Mouse (Mus musculus): ENCODE measurements around the gene Polr3gl. TPM values are rescaled to one million over a fixed set of nuclear protein-coding genes. Genes with fewer than 3 reads are reported as not detected.

Gene Polr3gl
- polyA plus RNA-seq, 1 experiment from 2014 or later = 40.2 TPM

DNA sequence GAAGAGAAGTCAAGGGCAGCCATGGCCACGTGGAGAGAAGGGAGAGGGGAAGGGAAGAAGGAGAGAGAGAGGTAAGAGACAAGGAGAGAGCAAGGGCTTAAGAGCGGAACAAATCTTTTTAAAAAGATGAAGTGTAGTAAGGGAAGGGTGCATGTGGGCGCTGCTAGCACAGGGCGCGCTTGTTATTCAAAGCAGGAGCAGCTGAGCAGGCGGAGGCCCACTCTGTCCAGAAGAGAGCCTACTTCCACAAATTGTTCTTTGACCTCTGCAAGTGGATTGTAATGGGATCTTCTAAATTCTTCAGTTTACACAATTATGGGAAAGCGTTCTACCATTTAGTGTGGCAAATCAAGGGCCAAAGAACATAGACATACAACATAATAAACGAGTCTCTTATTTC is 25.4 kb downstream of the Polr3gl start:
- H3K4me2 ChIP-seq = no peak overlapping the region
- H3K27ac ChIP-seq = no peak overlapping the region
- no peak overlapping the region for H3K9ac ChIP-seq
- no peaks in the 10 kb centered on the region for H3K27me3 ChIP-seq
- no peaks in the 10 kb centered on the region for H3K36me3 ChIP-seq (ENCODE audit: poor library complexity, severe bottlenecking)
- no peaks in the 10 kb centered on the region for H3K4me1 ChIP-seq
- H3K4me3 ChIP-seq = no peak overlapping the region
- 87% methylated on average over 8 of the region's 8 CpGs for WGBS
- ATAC-seq = no peak
- H3K9me3 ChIP-seq (replicated peaks) = no peaks in the 10 kb centered on the region

DNA sequence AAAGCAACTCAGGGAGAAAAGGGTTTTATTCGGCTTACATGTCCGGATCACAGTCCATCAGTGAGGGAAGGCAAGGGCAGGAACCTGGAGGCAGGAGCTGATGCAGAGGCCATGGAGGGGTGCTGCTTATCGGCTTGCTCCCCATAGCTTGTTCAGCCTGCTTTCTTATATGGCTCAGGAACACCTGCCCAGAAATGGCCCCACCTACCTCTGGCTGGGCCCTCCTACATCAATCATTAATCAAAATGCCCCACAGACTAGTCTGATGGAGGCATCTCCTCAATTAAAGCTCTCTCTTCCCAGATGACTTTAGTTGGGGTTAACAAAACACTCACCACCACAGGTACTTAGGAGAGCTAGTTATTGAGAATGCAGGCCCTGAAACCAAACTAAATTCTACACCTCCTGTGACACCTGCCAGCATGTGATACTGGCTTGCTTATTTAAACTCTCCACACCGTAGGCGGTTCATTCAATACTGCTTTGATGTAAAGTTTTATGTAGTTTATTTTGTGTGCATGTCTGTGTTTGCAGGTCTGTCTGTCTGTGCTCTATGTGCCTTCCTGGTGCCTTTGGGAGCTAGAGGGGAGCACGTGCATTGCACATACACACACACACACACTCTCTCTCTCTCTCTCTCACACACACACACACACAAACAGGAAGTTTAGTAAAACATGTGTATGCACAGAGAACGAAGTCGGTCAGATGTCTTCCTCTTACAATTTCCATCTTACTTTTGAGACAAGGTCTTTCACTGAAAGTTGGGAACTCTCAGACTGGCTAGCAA is 27.1 kb downstream of the Polr3gl start:
- Histone ChIP-seq H3K9ac (no peak overlapping the region), H3K27ac (no peak overlapping the region), H3K4me1 (no peaks in the 10 kb centered on the region), H3K36me3 (ENCODE audit: poor library complexity, severe bottlenecking) (no peaks in the 10 kb centered on the region), H3K9me3 (replicated peaks) (no peaks in the 10 kb centered on the region), H3K27me3 (no peaks in the 10 kb centered on the region), H3K4me3 (no peak overlapping the region), H3K4me2 (no peak overlapping the region)
- ATAC-seq = no peak
- 93% methylated on average over 8 of the region's 8 CpGs for WGBS

DNA sequence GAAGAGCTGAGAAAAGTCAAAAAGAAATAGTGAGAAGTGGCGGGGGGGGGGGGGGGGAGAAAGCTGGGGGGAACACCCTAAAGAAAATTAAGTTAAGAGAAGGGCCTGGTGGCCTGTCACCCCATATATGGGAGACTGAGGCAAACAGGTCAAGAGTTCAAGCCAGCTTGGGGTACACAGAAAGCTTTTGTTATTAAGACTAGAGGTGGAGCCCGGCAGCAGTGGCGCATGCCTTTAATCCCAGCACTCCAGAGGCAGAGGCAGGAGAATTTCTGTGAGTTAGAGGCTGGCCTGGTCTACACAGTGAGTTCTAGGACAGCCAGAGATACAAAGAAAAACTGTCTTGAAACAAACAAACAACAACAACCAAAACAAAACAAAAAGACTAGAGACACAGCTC is 28.9 kb downstream of the Polr3gl start:
- H3K4me1 ChIP-seq = peaks cover 15% of the 10 kb centered on the region
- WGBS = 88% methylated on average over 3 of the region's 3 CpGs
- H3K9ac ChIP-seq = no peak overlapping the region
- H3K27me3 ChIP-seq = no peaks in the 10 kb centered on the region
- ATAC-seq = no peak
- H3K9me3 ChIP-seq (replicated peaks) = no peaks in the 10 kb centered on the region
- peaks cover 14% of the 10 kb centered on the region for H3K36me3 ChIP-seq (ENCODE audit: poor library complexity, severe bottlenecking)
- no peak overlapping the region for H3K4me2 ChIP-seq
- H3K27ac ChIP-seq = no peak overlapping the region
- H3K4me3 ChIP-seq = no peak overlapping the region

DNA sequence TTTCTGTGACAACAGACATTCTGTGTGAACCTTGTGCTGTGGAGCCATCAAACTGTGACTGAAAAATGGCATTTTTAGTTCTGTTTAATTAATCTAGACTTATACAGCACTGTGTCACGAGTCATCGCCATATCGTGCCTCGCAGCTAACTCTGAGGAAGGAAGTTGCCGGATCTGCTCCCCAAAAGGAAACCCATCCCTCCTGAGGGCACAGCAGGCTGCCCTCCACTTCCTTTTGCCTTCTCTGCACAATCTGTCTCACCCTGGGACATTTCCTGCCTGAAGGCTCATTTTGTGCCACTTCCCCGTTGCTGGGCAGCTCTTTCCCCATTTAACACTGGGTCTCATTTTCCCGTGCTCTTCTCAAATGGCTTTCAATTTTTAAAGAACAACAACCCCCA is 29.3 kb downstream of the Polr3gl start:
- Histone ChIP-seq H3K9me3 (replicated peaks) (no peaks in the 10 kb centered on the region), H3K4me3 (no peak overlapping the region), H3K27ac (no peak overlapping the region), H3K4me1 (peaks cover 19% of the 10 kb centered on the region), H3K27me3 (no peaks in the 10 kb centered on the region), H3K9ac (no peak overlapping the region), H3K36me3 (ENCODE audit: poor library complexity, severe bottlenecking) (peaks cover 19% of the 10 kb centered on the region), H3K4me2 (no peak overlapping the region)
- no peak for ATAC-seq
- WGBS = 86% methylated on average over 7 of the region's 7 CpGs

DNA sequence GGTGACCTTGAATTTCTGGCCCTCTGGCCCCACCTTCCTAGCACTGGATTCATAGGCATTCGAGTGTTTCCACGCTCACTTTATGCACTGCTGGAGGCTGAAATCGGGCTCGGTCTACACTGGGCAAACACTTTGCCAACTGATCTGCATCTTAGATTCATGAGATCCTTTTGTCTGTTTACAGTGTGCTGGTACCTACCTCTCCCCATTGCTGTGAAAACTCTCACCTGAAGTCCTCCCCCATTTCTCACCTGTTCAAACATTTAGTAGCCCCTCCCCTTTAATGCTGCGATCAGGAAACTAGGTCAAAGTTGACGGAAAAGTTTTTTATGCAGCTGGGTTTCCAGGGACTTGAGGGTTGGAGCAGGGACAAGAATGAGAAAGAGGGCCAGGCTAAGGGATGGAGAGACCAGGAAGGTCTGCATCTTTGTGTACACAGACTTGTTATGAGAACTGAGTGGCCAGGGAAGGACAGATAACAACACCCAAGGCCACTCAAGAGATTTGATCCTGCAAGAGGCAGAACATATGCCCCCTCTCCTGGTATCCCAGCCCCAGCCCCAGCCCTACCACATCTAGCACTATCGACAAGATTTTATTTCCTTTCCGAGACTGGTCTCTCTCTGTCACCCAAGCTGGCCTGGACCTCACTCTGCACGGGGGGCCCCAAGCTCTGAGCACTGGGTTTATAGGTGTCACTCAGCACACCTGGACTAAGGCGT is 29.9 kb downstream of the Polr3gl start:
- Histone ChIP-seq H3K9ac (no peak overlapping the region), H3K4me2 (no peak overlapping the region), H3K9me3 (replicated peaks) (no peaks in the 10 kb centered on the region), H3K36me3 (ENCODE audit: poor library complexity, severe bottlenecking) (peaks cover 22% of the 10 kb centered on the region), H3K27me3 (no peaks in the 10 kb centered on the region), H3K4me1 (peaks cover 25% of the 10 kb centered on the region), H3K27ac (no peak overlapping the region), H3K4me3 (no peak overlapping the region)
- 87% methylated on average over 10 of the region's 10 CpGs for WGBS
- ATAC-seq = no peak

DNA sequence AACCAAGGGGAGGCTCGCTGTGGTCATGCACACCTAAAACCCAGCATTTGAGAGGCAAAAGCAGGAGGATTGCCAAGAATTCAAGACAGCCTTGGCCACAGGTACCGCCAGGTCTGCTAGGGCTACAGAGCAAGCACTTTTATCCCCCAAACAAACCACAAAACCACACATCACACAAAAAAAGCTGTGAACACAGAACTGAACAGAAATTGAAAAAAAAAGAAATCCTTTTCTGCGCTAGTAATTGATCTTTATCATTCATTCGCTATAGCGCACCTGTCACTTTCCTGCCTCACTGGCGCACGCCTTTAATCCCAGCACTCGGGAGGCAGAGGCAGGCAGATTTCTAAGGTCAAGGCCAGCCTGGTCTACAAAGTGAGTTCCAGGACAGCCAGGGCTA is 30.7 kb downstream of the Polr3gl start:
- Histone ChIP-seq H3K9ac (no peak overlapping the region), H3K9me3 (replicated peaks) (no peaks in the 10 kb centered on the region), H3K27ac (no peak overlapping the region), H3K4me3 (no peak overlapping the region), H3K4me1 (peaks cover 33% of the 10 kb centered on the region), H3K4me2 (no peak overlapping the region), H3K27me3 (no peaks in the 10 kb centered on the region), H3K36me3 (ENCODE audit: poor library complexity, severe bottlenecking) (peaks cover 22% of the 10 kb centered on the region)
- ATAC-seq = no peak
- 96% methylated on average over 8 of the region's 8 CpGs for WGBS

DNA sequence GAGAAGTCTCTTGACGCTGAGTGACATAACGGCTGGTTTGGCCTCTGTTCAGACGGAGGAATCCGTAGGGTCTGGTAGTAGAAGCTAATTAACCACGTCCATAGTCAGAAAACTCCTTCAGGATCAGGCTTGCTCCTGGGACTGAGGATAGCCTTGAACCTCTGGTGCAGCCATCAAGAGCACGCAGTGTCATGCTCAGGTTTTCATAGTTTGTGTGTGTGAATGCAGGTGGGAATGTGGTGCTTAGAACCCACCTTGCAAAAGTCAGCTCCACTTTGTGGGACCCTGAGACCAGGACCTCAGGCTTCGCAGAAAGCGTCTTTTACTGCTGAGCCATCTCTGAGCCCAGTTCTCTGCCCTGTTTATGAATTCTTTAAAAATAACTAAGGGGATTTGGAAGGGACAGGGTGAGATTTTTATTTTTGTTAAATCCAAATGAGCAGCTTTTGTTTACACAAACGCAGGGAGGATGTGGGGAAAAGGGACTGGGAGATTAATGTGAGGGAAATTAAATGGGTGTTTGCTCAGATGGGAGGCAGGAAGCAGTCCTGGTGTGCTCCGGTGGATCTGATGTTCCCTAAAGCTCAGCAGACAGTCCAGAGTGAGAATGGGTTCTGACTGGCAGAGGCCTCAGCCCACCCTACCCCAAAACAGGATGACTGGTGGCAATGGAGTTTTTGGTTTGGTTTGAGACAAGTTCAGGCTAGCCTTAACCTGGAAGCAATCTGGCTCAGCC is 31.9 kb downstream of the Polr3gl start:
- no peak for ATAC-seq
- peaks cover 36% of the 10 kb centered on the region for H3K4me1 ChIP-seq
- H3K36me3 ChIP-seq (ENCODE audit: poor library complexity, severe bottlenecking) = peaks cover 22% of the 10 kb centered on the region
- H3K4me3 ChIP-seq = no peak overlapping the region
- H3K27me3 ChIP-seq = no peaks in the 10 kb centered on the region
- WGBS = 61% methylated on average over 10 of the region's 10 CpGs
- H3K27ac ChIP-seq = peak overlapping the region; percentile 44
- no peak overlapping the region for H3K4me2 ChIP-seq
- no peaks in the 10 kb centered on the region for H3K9me3 ChIP-seq (replicated peaks)
- no peak overlapping the region for H3K9ac ChIP-seq

DNA sequence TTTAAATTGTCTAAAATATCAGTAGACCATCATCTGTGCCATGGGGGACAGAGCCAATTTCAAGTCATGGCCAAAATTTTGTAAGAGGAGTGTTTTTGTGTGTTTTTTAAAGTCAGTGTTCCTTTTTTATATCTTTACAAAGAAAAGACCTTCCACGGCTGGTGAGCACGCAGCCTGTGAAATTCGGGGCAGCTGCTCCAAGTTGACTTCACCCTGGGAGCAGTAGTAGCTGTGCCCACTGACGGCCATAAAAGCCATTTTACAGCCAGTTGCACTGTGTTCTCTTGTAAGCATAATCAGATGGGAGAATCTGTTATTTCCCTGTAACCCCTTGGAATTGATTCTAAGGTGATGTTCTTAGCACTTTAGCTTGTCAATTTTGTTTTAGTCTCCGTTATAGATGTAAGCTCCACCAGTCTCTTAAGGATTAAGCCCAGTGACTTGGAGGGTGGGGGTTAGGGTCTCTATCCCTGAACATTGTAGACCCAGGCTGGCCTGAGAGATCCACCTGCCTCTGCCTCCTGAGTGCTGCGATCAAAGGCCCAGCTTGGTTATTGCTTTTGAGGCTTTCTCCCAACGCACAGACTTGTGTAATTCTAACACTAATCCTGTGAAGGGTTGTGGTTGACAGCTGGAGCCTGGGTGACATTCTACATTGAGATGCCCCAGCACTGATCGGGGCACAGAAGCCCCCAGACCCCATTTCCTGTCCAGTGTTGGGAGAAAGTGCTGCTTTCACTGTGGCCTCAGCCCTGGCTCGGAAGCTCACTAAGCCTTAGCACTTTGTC is 32.9 kb downstream of the Polr3gl start:
- WGBS = 91% methylated on average over 9 of the region's 9 CpGs
- Histone ChIP-seq H3K4me3 (peak overlapping the region; percentile 57), H3K4me1 (peaks cover 45% of the 10 kb centered on the region), H3K9me3 (replicated peaks) (no peaks in the 10 kb centered on the region), H3K27ac (0 out of 2 replicates have a peak overlapping the region, but pooled peaks have one; percentile 10), H3K36me3 (ENCODE audit: poor library complexity, severe bottlenecking) (peaks cover 22% of the 10 kb centered on the region), H3K4me2 (peak overlapping the region; percentile 81), H3K27me3 (no peaks in the 10 kb centered on the region), H3K9ac (no peak overlapping the region)
- no peak for ATAC-seq

DNA sequence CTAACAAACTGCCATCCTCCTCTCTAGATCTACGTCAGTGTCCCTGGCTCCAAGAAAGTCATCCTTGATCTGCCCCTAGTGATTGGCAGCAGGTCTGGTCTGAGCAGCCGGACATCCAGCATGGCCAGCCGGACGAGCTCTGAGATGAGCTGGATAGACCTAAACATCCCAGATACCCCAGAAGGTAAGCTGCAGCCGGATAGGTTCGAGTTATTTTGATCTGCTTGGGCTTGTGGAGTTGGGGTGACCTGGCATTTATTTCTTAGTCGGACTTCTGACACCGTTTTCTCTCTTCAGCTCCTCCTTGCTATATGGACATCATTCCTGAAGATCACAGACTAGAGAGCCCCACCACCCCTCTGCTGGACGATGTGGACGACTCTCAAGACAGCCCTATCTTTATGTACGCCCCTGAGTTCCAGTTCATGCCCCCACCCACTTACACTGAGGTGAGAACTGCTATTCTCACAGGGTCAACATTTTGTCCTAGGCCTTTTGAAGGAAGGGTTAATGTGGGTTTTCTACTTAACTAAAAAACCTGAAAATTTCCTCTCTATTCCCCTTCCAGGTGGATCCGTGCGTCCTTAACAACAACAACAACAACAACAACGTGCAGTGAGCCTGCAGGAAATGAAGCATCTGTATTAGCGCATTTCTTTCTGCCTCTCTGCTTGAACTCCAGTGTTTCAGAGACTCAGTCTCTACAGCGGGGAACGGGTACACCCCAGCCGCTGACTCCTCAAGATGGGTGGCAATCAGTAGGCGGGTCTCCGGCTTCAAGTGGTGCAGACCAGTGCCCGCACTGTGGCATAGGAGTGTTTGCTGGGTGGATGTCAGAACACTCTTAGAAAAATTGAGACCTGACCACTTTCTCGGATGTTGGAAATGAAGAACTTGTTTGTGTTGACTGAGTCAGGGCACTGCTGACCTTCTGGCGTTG is 33.8 kb downstream of the Polr3gl start:
- 92% methylated on average over 23 of the region's 23 CpGs for WGBS
- Histone ChIP-seq H3K36me3 (ENCODE audit: poor library complexity, severe bottlenecking) (peaks cover 22% of the 10 kb centered on the region), H3K4me2 (peak overlapping the region; percentile 81), H3K27ac (no peak overlapping the region), H3K9me3 (replicated peaks) (no peaks in the 10 kb centered on the region), H3K9ac (peak overlapping the region; percentile 75), H3K4me3 (peak overlapping the region; percentile 57), H3K27me3 (no peaks in the 10 kb centered on the region), H3K4me1 (peaks cover 54% of the 10 kb centered on the region)
- ATAC-seq = no peak

DNA sequence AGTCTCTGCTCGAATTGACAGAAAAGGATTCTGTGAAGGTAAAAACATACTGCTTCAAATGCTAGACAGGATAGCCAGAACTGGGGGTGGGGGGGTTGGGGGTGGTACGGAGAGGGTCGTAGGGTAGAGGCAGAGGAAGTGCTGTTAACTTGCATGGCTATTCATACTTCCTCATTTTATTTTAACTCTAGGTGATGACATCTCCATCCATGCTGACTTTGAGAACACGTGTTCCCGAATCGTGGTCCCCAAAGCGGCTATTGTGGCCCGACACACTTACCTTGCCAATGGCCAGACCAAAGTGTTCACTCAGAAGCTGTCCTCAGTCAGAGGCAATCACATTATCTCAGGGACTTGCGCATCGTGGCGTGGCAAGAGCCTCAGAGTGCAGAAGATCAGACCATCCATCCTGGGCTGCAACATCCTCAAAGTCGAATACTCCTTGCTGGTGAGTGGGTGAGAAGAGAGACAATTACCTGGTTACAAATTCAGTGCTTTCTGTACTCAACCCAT is 34.5 kb downstream of the Polr3gl start:
- H3K27ac ChIP-seq = no peak overlapping the region
- peak overlapping the region; percentile 75 for H3K9ac ChIP-seq
- peaks cover 22% of the 10 kb centered on the region for H3K36me3 ChIP-seq (ENCODE audit: poor library complexity, severe bottlenecking)
- WGBS = 88% methylated on average over 12 of the region's 12 CpGs
- peak overlapping the region; percentile 57 for H3K4me3 ChIP-seq
- H3K4me2 ChIP-seq = peak overlapping the region; percentile 81
- H3K9me3 ChIP-seq (replicated peaks) = no peaks in the 10 kb centered on the region
- H3K4me1 ChIP-seq = peaks cover 61% of the 10 kb centered on the region
- ATAC-seq = no peak
- H3K27me3 ChIP-seq = no peaks in the 10 kb centered on the region

Measured in forebrain, embryonic 13.5 days (tissue).